Mouse (Mus musculus) liver, embryonic 14.5 days (tissue): ENCODE data around the gene Wipf2.

Experiments used
- CTCF ChIP-seq: IDR thresholded peaks from 2 replicates; pipeline ENCODE4 v1.5.1; 2016; ENCODE audit warnings: antibody characterized with exemption, low read depth, control low read depth
- EP300 ChIP-seq: IDR thresholded peaks from 2 replicates; pipeline ENCODE4 v1.6.1; 2016; ENCODE audit warnings: antibody characterized with exemption, low read depth

- no peak for TF ChIP-seq CTCF
- no peak for TF ChIP-seq EP300
These were observed 89.9 kb downstream of the Wipf2 start for GRCm38 (mm10) chr11:98953361-98953760.
